Mouse (Mus musculus) brain, adult 2 months (tissue): Measurements from ENCODE around the gene Nono.
A peak's percentile ranks its signal among the peaks of the same experiment; 100 is the strongest.

ENCODE experiments used
- DNase-seq: peaks from one replicate; pipeline ENCODE4 v3.0.0; 2011; ENCODE audit warnings: low read depth, low spot score

The Nono gene

GRCm38 (mm10) chrX:101481604-101482350 is 52.7 kb downstream of the Nono start:
- no peak for DNase-seq

- DNase-seq = peak; percentile 88
These were observed 57.5 kb downstream of the Nono start for GRCm38 (mm10) chrX:101486487-101487152.
